Mouse (Mus musculus) neural tube, embryonic 14.5 days (tissue): ENCODE data around the gene Hyal1. TPM values are rescaled to one million over a fixed set of nuclear protein-coding genes. Genes with fewer than 3 reads are reported as not detected.

Source experiments
- ATAC-seq: fragments of 200-750 bp; cut with Nextera tagmentation; 2 replicates; pipeline ENCODE4 v1.8.0; 2017; ENCODE audit warnings: low read depth, mild to moderate bottlenecking, moderate TSS enrichment, moderate library complexity
- H3K27ac ChIP-seq: fragments of 300-500 bp; sonication (generic); 2 replicates; pipeline ENCODE4 v1.5.1; 2014; ENCODE audit warnings: low read depth, mild to moderate bottlenecking, control low read depth, low read length, moderate library complexity, mixed read lengths
- H3K27me3 ChIP-seq: fragments of 300-500 bp; sonication (generic); 2 replicates; pipeline ENCODE4 v1.6.1; 2014; ENCODE audit warnings: low read length; ENCODE audit not compliant: control insufficient read depth, insufficient read depth
- H3K36me3 ChIP-seq: fragments of 300-500 bp; sonication (generic); 2 replicates; pipeline ENCODE4 v1.6.1; 2014; ENCODE audit warnings: low read length, mixed read lengths; ENCODE audit not compliant: control insufficient read depth, insufficient read depth
- H3K4me1 ChIP-seq: fragments of 300-500 bp; sonication (generic); 2 replicates; pipeline ENCODE4 v1.6.1; 2014; ENCODE audit warnings: low read length; ENCODE audit not compliant: control insufficient read depth, insufficient read depth
- H3K4me2 ChIP-seq: fragments of 300-500 bp; sonication (generic); 2 replicates; pipeline ENCODE4 v1.6.1; 2014; ENCODE audit warnings: mild to moderate bottlenecking, low read depth, low read length, control low read depth
- H3K4me3 ChIP-seq: fragments of 300-500 bp; sonication (generic); 2 replicates; pipeline ENCODE4 v1.5.1; 2014; ENCODE audit warnings: low read depth, low read length, control low read depth, mixed read lengths
- H3K9ac ChIP-seq: fragments of 300-500 bp; sonication (generic); replicated peaks from 2 replicates; pipeline ENCODE4 v1.6.1; 2014; ENCODE audit warnings: low read depth, mild to moderate bottlenecking, control low read depth, low read length, mixed read lengths
- H3K9me3 ChIP-seq: fragments of 300-500 bp; sonication (generic); 2 replicates; pipeline ENCODE4 v1.6.1; 2016; ENCODE audit warnings: low read length; ENCODE audit not compliant: control insufficient read depth
- WGBS: fragments of 180-500 bp; shearing (Covaris S2); extraction: QIAGEN DNeasy Blood & Tissue Kit; methylation state at CpG from one replicate; pipeline ENCODE4 v1.1.7; 2014; 5-methylcytosine and 5-hydroxymethylcytosine counted together
- polyA plus RNA-seq: library from polyadenylated mRNA; unstranded; fragments of >200 nt; fragmentation: Nextera tagmentation; extraction: Ambion mirVana; gene quantifications from 2 replicates; pipeline ENCODE4 v1.2.1, GENCODE M21; 2014

Hyal1 gene
- polyA plus RNA-seq, 1 experiment from 2014 or later = 3.1 TPM

GRCm38 (mm10) chr9:107594281-107595062 lies 17.7 kb downstream of the Hyal1 start:
- H3K4me1 ChIP-seq = no peaks in the 10 kb centered on the region
- H3K36me3 ChIP-seq = peaks cover 31% of the 10 kb centered on the region
- no peak overlapping the region for H3K4me3 ChIP-seq
- 63% methylated on average over 8 of the region's 8 CpGs for WGBS
- H3K9me3 ChIP-seq = no peaks in the 10 kb centered on the region
- H3K27ac ChIP-seq = no peak overlapping the region
- no peaks in the 10 kb centered on the region for H3K27me3 ChIP-seq
- H3K4me2 ChIP-seq = no peak overlapping the region
- no peak for ATAC-seq
- no peak overlapping the region for H3K9ac ChIP-seq

- Histone ChIP-seq H3K27me3 (no peaks in the 10 kb centered on the region), H3K9ac (no peak overlapping the region), H3K27ac (no peak overlapping the region), H3K4me3 (no peak overlapping the region), H3K36me3 (peaks cover 8% of the 10 kb centered on the region), H3K9me3 (no peaks in the 10 kb centered on the region), H3K4me1 (no peaks in the 10 kb centered on the region), H3K4me2 (no peak overlapping the region)
- WGBS = 92% methylated on average over 11 of the region's 11 CpGs
- no peak for ATAC-seq
These were observed 20.2 kb downstream of the Hyal1 start for GRCm38 (mm10) chr9:107596619-107597569.

GRCm38 (mm10) chr9:107598385-107598784 lies 21.7 kb downstream of the Hyal1 start:
- no peak for ATAC-seq
- Histone ChIP-seq H3K36me3 (peaks cover 7% of the 10 kb centered on the region; the same call in 1 of the 2 replicates), H3K4me3 (no peak overlapping the region), H3K9ac (no peak overlapping the region), H3K9me3 (no peaks in the 10 kb centered on the region), H3K4me1 (no peaks in the 10 kb centered on the region), H3K4me2 (no peak overlapping the region), H3K27ac (no peak overlapping the region), H3K27me3 (no peaks in the 10 kb centered on the region)
- WGBS = 77% methylated on average over 5 of the region's 5 CpGs

GRCm38 (mm10) chr9:107599433-107599832 lies 22.7 kb downstream of the Hyal1 start:
- Histone ChIP-seq H3K27ac (no peak overlapping the region), H3K4me2 (no peak overlapping the region), H3K9me3 (no peaks in the 10 kb centered on the region), H3K27me3 (no peaks in the 10 kb centered on the region), H3K9ac (no peak overlapping the region), H3K36me3 (no peaks in the 10 kb centered on the region), H3K4me3 (no peak overlapping the region), H3K4me1 (0 out of 2 replicates have a peak, but pooled peaks cover 3% of the 10 kb centered on the region)
- ATAC-seq = no peak
- 90% methylated on average over 9 of the region's 9 CpGs for WGBS

DNA sequence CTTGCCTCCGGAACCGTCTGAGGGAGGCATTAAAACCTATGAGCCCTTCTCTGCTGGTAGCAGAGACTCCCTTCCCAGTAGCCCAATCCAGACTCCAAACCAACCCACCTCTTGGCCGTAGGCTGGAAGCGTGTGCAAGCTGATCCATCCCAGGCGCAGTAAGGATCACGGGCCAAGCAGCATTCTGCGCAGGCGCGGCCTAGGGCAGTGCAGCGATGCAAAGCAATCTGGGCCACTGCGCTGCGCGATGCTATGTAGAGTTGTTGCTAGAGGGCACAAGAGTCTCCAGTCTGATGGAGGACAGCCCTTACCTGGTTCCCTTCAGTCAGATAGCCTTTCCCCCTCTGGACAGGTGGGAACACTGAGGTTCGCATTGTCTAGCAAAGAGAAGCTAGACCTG lies 23.1 kb downstream of the Hyal1 start:
- 0 out of 2 replicates have a peak, but pooled peaks cover 7% of the 10 kb centered on the region for H3K4me1 ChIP-seq

GRCm38 (mm10) chr9:107600745-107601144 lies 24.0 kb downstream of the Hyal1 start:
- H3K27me3 ChIP-seq = no peaks in the 10 kb centered on the region
- no peak overlapping the region for H3K4me3 ChIP-seq
- no peaks in the 10 kb centered on the region for H3K36me3 ChIP-seq
- 80% methylated on average over 12 of the region's 12 CpGs for WGBS
- no peaks in the 10 kb centered on the region for H3K9me3 ChIP-seq
- no peak for ATAC-seq
- no peak overlapping the region for H3K27ac ChIP-seq
- no peak overlapping the region for H3K9ac ChIP-seq
- H3K4me2 ChIP-seq = no peak overlapping the region
- 0 out of 2 replicates have a peak, but pooled peaks cover 8% of the 10 kb centered on the region for H3K4me1 ChIP-seq

More for the DNA sequence above, 23.1 kb downstream of the Hyal1 start:
- Histone ChIP-seq H3K27ac (no peak overlapping the region), H3K9ac (no peak overlapping the region), H3K9me3 (no peaks in the 10 kb centered on the region), H3K4me3 (no peak overlapping the region), H3K36me3 (no peaks in the 10 kb centered on the region), H3K27me3 (no peaks in the 10 kb centered on the region), H3K4me2 (no peak overlapping the region)
- WGBS = 65% methylated on average over 14 of the region's 14 CpGs
- 0 out of 2 replicates have a peak, but pooled peaks have one; percentile 29 for ATAC-seq

DNA sequence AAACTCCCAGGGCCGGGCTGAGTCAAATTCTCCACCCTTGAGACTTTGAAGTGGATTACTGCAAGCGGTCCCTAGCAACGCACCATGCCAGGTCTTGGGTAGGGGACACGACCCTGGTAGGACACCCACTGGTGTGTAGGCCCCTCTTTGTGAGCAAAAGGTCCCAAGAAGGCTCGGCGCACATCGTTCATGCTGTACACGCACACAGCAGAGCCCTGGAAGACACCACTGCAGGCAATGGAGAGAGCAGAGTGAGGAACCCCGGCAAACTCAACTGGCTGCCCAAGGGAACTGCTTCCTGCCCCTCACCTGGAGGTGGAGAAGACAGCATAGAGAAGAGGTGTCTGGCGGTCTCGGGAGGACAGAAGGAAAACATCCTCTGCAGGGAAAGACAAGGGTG lies 24.5 kb downstream of the Hyal1 start:
- Histone ChIP-seq H3K36me3 (no peaks in the 10 kb centered on the region), H3K27ac (no peak overlapping the region), H3K27me3 (no peaks in the 10 kb centered on the region), H3K4me3 (no peak overlapping the region), H3K4me2 (no peak overlapping the region), H3K9me3 (no peaks in the 10 kb centered on the region), H3K9ac (no peak overlapping the region), H3K4me1 (0 out of 2 replicates have a peak, but pooled peaks cover 8% of the 10 kb centered on the region)
- WGBS = 82% methylated on average over 11 of the region's 11 CpGs
- no peak for ATAC-seq

DNA sequence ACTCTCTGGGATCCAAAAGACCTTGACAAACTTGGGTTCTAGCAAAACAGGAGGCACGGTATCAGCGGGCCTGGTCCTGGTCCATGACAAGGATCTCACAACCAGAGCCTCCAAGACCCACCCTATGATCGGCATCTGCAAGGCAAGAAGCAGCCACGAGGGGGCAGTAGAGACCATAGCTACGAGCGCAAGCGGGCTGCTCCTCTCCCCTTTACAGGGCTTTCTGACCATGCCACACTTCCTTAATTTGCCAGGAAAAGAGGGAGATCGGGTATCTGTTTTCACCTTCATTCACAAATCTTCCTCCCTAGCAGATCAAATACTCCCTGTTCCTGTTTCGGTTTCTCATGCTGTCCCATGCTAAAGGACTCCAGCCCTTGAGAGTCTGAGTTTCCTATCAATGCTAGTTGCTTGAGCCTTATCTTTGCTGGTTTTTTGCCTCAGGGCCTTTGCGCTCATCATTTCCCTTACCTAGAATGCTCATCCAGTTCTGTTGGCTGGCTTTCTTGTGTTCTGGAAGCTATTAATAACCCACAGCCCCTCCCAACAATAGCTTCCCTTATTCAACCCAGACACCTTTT lies 25.4 kb downstream of the Hyal1 start:
- peak; percentile 68; the same call in 1 of the 2 replicates for ATAC-seq
- H3K27ac ChIP-seq = peak overlapping the region; percentile 10; the same call in 1 of the 2 replicates

More for the DNA sequence above, 25.4 kb downstream of the Hyal1 start:
- H3K36me3 ChIP-seq = no peaks in the 10 kb centered on the region
- no peak overlapping the region for H3K4me3 ChIP-seq
- H3K9me3 ChIP-seq = no peaks in the 10 kb centered on the region
- no peak overlapping the region for H3K9ac ChIP-seq
- WGBS = 15% methylated on average over 10 of the region's 10 CpGs
- H3K27me3 ChIP-seq = no peaks in the 10 kb centered on the region
- H3K4me1 ChIP-seq = 0 out of 2 replicates have a peak, but pooled peaks cover 8% of the 10 kb centered on the region
- H3K4me2 ChIP-seq = no peak overlapping the region
